Mouse (Mus musculus) kidney, embryonic 16.5 days (tissue): ENCODE measurements around the gene Gm5136. TPM values are rescaled to one million over a fixed set of nuclear protein-coding genes. Genes with fewer than 3 reads are reported as not detected.

Experiments
- ATAC-seq: fragments of 200-750 bp; cut with Nextera tagmentation; 2 replicates; pipeline ENCODE4 v1.8.0; 2017; ENCODE audit warnings: moderate TSS enrichment; ENCODE audit not compliant: low FRiP score, low TSS enrichment
- H3K27ac ChIP-seq: fragments of 300-500 bp; sonication (generic); 2 replicates; pipeline ENCODE4 v1.5.1; 2014; ENCODE audit warnings: low read length
- H3K27me3 ChIP-seq: fragments of 300-500 bp; sonication (generic); 2 replicates; pipeline ENCODE4 v1.6.1; 2014; ENCODE audit warnings: low read length, control low read depth, mixed read lengths; ENCODE audit not compliant: insufficient read depth
- H3K36me3 ChIP-seq: fragments of 300-500 bp; sonication (generic); 2 replicates; pipeline ENCODE4 v1.6.1; 2014; ENCODE audit warnings: low read length, control low read depth, mixed read lengths; ENCODE audit not compliant: insufficient read depth
- H3K4me1 ChIP-seq: fragments of 300-500 bp; sonication (generic); 2 replicates; pipeline ENCODE4 v1.6.1; 2014; ENCODE audit warnings: low read length, control low read depth, mixed read lengths; ENCODE audit not compliant: insufficient read depth
- H3K4me2 ChIP-seq: fragments of 300-500 bp; sonication (generic); replicated peaks from 2 replicates; pipeline ENCODE4 v1.6.1; 2014; ENCODE audit warnings: low read depth, low read length
- H3K4me3 ChIP-seq: fragments of 300-500 bp; sonication (generic); 2 replicates; pipeline ENCODE4 v1.5.1; 2014; ENCODE audit warnings: mild to moderate bottlenecking, low read length
- H3K9ac ChIP-seq: fragments of 300-500 bp; sonication (generic); replicated peaks from 2 replicates; pipeline ENCODE4 v1.6.1; 2014; ENCODE audit warnings: low read length
- H3K9me3 ChIP-seq: fragments of 300-500 bp; sonication (generic); 2 replicates; pipeline ENCODE4 v1.6.1; 2016; ENCODE audit warnings: low read length, control low read depth
- WGBS: fragments of 180-500 bp; shearing (Covaris S2); extraction: QIAGEN DNeasy Blood & Tissue Kit; methylation state at CpG from one replicate; pipeline ENCODE4 v1.1.7; 2014; 5-methylcytosine and 5-hydroxymethylcytosine counted together
- polyA plus RNA-seq: library from polyadenylated mRNA; unstranded; fragments of >200 nt; fragmentation: Nextera tagmentation; extraction: Ambion mirVana; gene quantifications from 2 replicates; pipeline ENCODE4 v1.2.1, GENCODE M21; 2015

Gene Gm5136
- polyA plus RNA-seq, result not detected in 2 replicates

DNA sequence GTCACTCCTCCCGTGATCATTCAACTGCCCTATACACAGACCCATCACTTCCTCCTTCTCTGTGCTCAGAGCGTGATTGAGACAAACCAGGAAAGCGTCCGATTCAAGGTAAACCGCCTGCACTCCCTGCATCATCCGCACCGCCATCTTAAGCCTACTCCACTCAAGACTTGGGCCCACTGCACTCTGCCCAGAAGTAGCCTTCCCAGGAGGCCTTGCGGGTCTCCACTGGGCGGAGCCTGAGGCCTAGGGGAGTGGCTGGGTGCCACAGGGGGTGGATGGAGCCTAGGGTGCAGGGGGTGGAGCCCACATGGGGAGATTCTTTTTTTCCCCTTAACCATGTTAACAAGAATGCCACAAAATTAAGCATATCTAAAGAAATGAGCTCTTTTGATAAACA lies at the start of gene Gm5136:
Gm5136 (minus strand) TSS at position 215 of the 400 bp plus-strand sequence.
- Histone ChIP-seq H3K4me3 (no peak within 1 kb of the TSS), H3K4me2 (no peak within 1 kb of the TSS), H3K9me3 (no peaks in the 10 kb centered on the region), H3K9ac (no peak within 1 kb of the TSS), H3K36me3 (no peaks in the 10 kb centered on the region), H3K4me1 (no peaks in the 10 kb centered on the region), H3K27me3 (no peaks in the 10 kb centered on the region), H3K27ac (no peak within 1 kb of the TSS)
- ATAC-seq, result no peak
- 94% methylated on average over 9 of the region's 9 CpGs for WGBS

DNA sequence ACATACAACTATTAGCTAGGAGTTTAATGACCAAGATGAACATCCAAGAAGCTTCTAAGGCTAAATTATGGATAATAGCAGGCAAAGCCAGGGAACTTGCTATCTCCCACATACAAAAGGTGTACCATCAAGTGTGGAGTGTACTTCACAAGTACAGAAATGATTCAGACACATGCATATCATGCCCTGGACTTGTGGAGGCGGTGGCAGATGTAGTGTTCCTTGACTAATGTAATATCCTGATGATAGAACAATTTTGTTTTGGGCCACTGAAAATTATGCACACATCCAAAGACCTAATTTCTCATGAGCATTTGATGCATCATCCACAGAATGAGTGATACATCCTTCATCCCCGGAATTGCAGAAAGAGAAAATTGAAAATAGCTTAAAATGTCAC lies 43.8 kb upstream of the Gm5136 start:
- no peaks in the 10 kb centered on the region for H3K27me3 ChIP-seq
- no peak for ATAC-seq
- no peaks in the 10 kb centered on the region for H3K4me1 ChIP-seq
- H3K27ac ChIP-seq, result no peak overlapping the region
- H3K36me3 ChIP-seq, result no peaks in the 10 kb centered on the region
- 87% methylated on average over 2 of the region's 2 CpGs for WGBS
- H3K4me2 ChIP-seq, result no peak overlapping the region
- H3K9ac ChIP-seq, result no peak overlapping the region
- no peaks in the 10 kb centered on the region for H3K9me3 ChIP-seq
- H3K4me3 ChIP-seq, result no peak overlapping the region

DNA sequence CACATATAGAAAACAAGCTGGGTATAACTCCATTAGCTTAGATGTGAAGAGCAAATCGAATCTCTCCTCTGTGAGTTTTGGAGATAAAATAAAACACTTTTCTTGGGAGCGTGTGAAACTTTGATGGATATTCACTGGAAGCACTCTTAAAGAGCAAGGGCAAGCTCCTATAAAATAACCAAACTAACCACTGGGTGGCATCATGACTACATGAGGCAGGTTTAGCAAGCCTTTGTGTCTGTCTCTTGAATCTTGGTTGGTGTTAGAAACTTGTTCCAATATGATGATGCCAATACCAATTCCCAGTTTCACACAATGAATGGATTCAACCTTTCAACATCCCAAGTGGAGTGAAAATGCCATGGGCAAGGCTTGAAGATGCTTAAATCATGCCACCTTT lies 34.0 kb upstream of the Gm5136 start:
- H3K4me2 ChIP-seq, result no peak overlapping the region
- H3K36me3 ChIP-seq, result no peaks in the 10 kb centered on the region
- H3K9ac ChIP-seq, result no peak overlapping the region
- H3K4me1 ChIP-seq, result no peaks in the 10 kb centered on the region
- no peak overlapping the region for H3K27ac ChIP-seq
- H3K9me3 ChIP-seq, result no peaks in the 10 kb centered on the region
- H3K27me3 ChIP-seq, result no peaks in the 10 kb centered on the region
- no peak overlapping the region for H3K4me3 ChIP-seq
- WGBS, result 56% methylated on average over 2 of the region's 2 CpGs
- no peak for ATAC-seq

DNA sequence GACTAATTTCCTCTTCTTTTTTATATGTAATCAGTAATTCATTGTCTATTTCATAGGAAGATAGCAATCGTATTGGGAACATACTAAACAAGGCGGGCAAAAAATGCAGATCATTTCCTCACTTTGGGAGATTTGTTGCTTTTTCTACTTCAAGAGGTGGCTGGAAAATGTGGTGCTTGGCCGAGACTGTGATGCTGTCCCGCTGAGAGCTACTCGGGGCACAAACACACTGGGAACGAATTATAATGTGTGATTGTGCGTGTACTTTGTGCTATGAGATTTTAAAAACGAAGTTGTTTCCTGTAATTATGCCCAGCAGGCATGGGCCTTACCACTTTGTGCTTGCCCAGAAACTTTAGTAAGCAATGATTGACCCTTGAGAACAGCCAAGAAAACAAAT lies 29.0 kb upstream of the Gm5136 start:
- H3K4me2 ChIP-seq, result no peak overlapping the region
- H3K9me3 ChIP-seq, result no peaks in the 10 kb centered on the region
- no peak for ATAC-seq
- no peak overlapping the region for H3K4me3 ChIP-seq
- WGBS, result 77% methylated on average over 8 of the region's 8 CpGs
- H3K27me3 ChIP-seq, result no peaks in the 10 kb centered on the region
- H3K36me3 ChIP-seq, result no peaks in the 10 kb centered on the region
- H3K27ac ChIP-seq, result no peak overlapping the region
- no peak overlapping the region for H3K9ac ChIP-seq
- no peaks in the 10 kb centered on the region for H3K4me1 ChIP-seq

DNA sequence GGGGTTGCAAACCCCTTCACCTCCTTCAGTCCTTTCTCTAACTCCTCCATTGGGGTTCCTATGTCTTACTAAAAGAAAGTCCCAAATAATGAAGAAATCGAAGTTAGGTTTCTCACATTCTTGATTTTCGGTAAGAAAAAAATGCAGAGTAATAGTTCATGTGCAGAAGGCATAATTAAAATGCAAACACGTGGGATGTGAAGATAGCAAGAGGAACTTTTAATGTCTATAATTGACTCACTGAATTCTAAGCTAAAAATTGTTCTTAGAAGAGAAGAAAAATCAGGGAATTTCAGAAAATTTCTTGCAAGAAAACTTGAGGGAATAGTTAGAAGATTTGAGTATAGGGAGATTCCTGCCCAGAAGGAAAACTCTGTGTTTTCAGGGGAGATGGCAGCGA lies 26.4 kb upstream of the Gm5136 start:
- H3K9me3 ChIP-seq, result no peaks in the 10 kb centered on the region
- WGBS, result 85% methylated on average over 4 of the region's 4 CpGs
- no peak for ATAC-seq

DNA sequence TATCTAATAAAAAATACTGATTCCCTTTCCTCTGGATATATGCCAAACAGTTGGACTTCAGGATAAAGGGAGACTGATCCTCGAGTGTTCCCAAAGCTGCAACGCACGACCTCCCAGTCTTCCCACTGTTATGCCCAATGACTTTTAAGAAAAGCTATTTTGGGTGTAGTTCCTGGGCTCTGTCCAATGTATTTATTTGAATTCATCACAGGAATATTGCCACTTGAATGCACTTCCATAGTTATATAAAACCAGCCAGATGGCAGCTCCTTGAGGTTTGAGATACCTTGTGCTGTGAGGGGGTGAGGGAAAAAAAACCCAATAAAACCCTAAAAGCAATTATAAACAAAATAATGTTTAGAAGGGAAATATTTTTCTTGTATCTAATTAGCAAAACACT lies 24.9 kb upstream of the Gm5136 start:
- H3K27ac ChIP-seq, result no peak overlapping the region
- no peaks in the 10 kb centered on the region for H3K4me1 ChIP-seq
- H3K9me3 ChIP-seq, result no peaks in the 10 kb centered on the region
- H3K9ac ChIP-seq, result no peak overlapping the region
- ATAC-seq, result no peak
- no peak overlapping the region for H3K4me2 ChIP-seq
- 91% methylated on average over 3 of the region's 3 CpGs for WGBS
- no peak overlapping the region for H3K4me3 ChIP-seq
- H3K36me3 ChIP-seq, result no peaks in the 10 kb centered on the region
- H3K27me3 ChIP-seq, result no peaks in the 10 kb centered on the region

More for the DNA sequence above, 26.4 kb upstream of the Gm5136 start:
- Histone ChIP-seq H3K36me3 (no peaks in the 10 kb centered on the region), H3K9ac (no peak overlapping the region), H3K27ac (no peak overlapping the region), H3K4me1 (no peaks in the 10 kb centered on the region), H3K4me3 (no peak overlapping the region), H3K4me2 (no peak overlapping the region), H3K27me3 (no peaks in the 10 kb centered on the region)

DNA sequence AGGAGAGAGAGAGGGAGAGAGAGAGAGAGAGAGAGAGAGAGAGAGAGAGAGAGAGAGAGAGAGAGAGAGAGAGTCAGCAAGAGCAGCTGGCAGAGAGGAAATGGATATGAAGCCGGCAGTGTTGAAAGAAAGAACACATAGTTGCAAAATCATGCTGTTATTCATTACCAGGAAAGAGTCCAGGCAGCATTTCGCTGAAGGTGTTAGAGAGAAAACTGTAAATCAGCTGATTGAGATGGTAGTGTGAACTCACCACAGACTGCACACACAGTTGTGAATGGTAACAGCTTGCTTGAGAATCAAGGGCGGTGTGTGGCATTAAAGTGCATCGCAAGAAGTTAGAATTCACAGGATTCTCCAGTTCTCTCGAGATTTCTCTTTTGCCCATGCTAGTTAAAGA lies 10.6 kb upstream of the Gm5136 start:
- no peak overlapping the region for H3K4me3 ChIP-seq
- WGBS, result 63% methylated on average over 5 of the region's 5 CpGs
- H3K4me1 ChIP-seq, result no peaks in the 10 kb centered on the region
- no peak overlapping the region for H3K4me2 ChIP-seq
- no peak overlapping the region for H3K27ac ChIP-seq
- no peak for ATAC-seq
- H3K27me3 ChIP-seq, result no peaks in the 10 kb centered on the region
- no peak overlapping the region for H3K9ac ChIP-seq
- no peaks in the 10 kb centered on the region for H3K36me3 ChIP-seq
- no peaks in the 10 kb centered on the region for H3K9me3 ChIP-seq

DNA sequence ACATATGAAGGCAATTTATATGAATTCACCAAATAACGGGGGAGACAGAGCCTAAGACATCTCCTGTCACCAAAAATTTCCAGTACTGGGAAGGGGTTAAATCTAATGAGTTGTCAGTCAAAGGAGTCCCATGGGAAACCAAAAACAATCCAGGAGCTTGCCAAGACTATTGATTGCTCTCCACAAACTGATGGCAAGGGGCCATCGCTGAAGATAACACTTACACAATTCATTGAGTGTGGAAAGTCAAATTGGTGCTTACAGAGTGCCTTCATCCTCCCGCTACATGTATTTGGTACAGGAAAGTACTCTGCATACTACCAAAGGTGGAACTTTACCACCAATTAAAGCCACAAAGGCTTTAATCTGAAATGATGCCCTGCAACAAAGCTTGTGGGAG lies 5.7 kb upstream of the Gm5136 start:
- H3K4me1 ChIP-seq, result no peaks in the 10 kb centered on the region
- H3K36me3 ChIP-seq, result no peaks in the 10 kb centered on the region
- H3K27ac ChIP-seq, result no peak overlapping the region
- no peaks in the 10 kb centered on the region for H3K27me3 ChIP-seq
- H3K9me3 ChIP-seq, result no peaks in the 10 kb centered on the region
- ATAC-seq, result no peak
- 93% methylated on average over 3 of the region's 3 CpGs for WGBS
- no peak overlapping the region for H3K9ac ChIP-seq
- H3K4me2 ChIP-seq, result no peak overlapping the region
- no peak overlapping the region for H3K4me3 ChIP-seq

DNA sequence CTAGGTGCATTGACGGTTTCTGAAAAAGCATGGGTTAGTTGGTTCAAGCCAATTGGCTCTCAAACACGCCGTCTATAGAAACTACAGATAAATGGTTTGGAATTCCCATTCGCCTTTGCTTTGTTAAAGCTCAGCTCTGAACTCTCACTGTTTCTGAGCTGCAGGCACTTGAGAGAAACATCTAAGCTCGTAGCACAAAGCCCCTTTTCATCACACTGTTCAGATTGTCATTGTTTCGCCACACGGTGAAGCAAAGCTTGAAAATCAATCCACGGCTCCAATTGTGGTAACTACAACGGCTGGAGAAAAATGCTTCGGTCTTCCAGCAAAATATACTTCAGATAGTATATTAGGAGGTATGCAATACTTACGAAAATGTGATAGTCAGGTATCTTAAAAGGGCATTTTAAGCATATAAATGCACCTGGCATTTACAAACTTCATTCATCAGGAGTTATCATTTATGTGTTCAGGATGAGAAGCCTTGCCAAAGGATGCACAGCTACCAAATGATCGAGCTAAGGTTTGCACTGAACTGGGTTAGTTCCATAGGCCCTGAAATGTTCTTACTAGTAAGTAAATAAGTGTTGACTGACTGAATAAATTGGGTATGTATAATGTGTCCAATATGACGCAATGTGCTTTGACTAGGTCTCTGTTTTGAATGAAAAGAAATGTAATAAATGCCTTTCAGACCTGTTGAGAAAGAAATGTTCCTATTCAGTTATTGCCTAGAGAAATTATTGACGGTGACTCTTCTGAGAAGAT lies 1.6 kb upstream of the Gm5136 start:
- ATAC-seq, result no peak
- Histone ChIP-seq H3K36me3 (no peaks in the 10 kb centered on the region), H3K9ac (no peak overlapping the region), H3K9me3 (no peaks in the 10 kb centered on the region), H3K4me3 (no peak overlapping the region), H3K4me2 (no peak overlapping the region), H3K27ac (no peak overlapping the region), H3K27me3 (no peaks in the 10 kb centered on the region), H3K4me1 (no peaks in the 10 kb centered on the region)
- 89% methylated on average over 14 of the region's 14 CpGs for WGBS

DNA sequence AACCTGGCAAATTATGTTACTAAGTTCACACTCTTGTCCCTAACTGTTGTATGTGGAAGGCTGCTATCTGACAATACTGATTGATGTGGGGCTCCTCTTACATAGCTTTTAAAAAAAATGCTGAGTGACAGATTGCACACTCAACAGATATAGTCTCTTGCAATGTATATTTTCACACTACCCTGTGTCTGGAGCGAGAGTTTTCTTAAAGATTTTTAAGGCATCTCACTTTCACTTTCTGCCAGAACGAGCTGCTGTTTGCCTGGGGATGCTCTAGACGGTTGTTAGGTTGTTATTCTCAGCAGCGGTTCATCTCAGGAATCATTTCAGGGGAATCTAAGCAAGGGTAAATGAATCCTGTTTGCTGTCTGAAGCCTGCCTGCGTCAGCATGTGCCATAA lies 2.9 kb downstream of the Gm5136 start:
- H3K9me3 ChIP-seq, result no peaks in the 10 kb centered on the region
- no peaks in the 10 kb centered on the region for H3K27me3 ChIP-seq
- H3K4me2 ChIP-seq, result no peak overlapping the region
- ATAC-seq, result no peak
- H3K27ac ChIP-seq, result no peak overlapping the region
- WGBS, result 56% methylated on average over 5 of the region's 5 CpGs
- H3K36me3 ChIP-seq, result no peaks in the 10 kb centered on the region
- H3K9ac ChIP-seq, result no peak overlapping the region
- no peaks in the 10 kb centered on the region for H3K4me1 ChIP-seq
- no peak overlapping the region for H3K4me3 ChIP-seq
